ENCODE assay signal across 10 mouse cellular contexts in genomic region chr9:88362055-88362850, GRCm38 (mm10). TPM values are rescaled to one million over a fixed set of nuclear protein-coding genes. Genes with fewer than 3 reads are reported as not detected.
DNase-seq lines count a peak whose midpoint lies in the region; ATAC-seq and TF ChIP-seq lines count a peak whose summit lies in the region.
"Had no signal": no experiment of that assay in that cellular context is flagged by ENCODE, and none has a peak within 500 bp of the region (broad histone marks: within the 10 kb centered on the region; RNA-seq: fewer than 3 reads in every experiment).

No protein-coding gene starts in this region.

- H3K9ac ChIP-seq in heart, postnatal 0 days (replicated peaks; ENCODE audit: low read depth, low read length), result no peak overlapping the region
- no peak overlapping the region for H3K9ac ChIP-seq in heart, embryonic 11.5 days (ENCODE audit: low read depth, low read length)
- no peak overlapping the region for H3K9ac ChIP-seq in forebrain, postnatal 0 days
- H3K9ac ChIP-seq: neural tube, embryonic 12.5 days had no signal

- CTCF ChIA-PET in Patski (lab: Charles Lee), result interaction anchor here (0.7 to 1.6 kb wide), 6 partner anchors 16 to 173 kb away, joined by 3 to 6 read pairs (median 3); no protein-coding TSS in a partner anchor

- no peaks in the 10 kb centered on the region for H3K27me3 ChIP-seq in heart, postnatal 0 days (ENCODE audit: control insufficient read depth, insufficient read depth, low read length)
- no peaks in the 10 kb centered on the region for H3K27me3 ChIP-seq in heart, embryonic 11.5 days (ENCODE audit: control insufficient read depth, insufficient read depth, low read length)
- no peaks in the 10 kb centered on the region for H3K27me3 ChIP-seq in Patski
- H3K27me3 ChIP-seq in forebrain, postnatal 0 days (ENCODE audit: insufficient read depth, low read length), result no peaks in the 10 kb centered on the region
- H3K27me3 ChIP-seq: neural tube, embryonic 12.5 days had no signal

- intact Hi-C loops in gastrocnemius, postnatal 36 days (cut with DNase I), result loop anchor here (10.0 kb wide), 1 partner anchor 117 kb away; no protein-coding TSS in a partner anchor

- H3K4me3 ChIP-seq in heart, postnatal 0 days (ENCODE audit: low read depth, low read length), result no peak overlapping the region
- no peak overlapping the region for H3K4me3 ChIP-seq in heart, embryonic 11.5 days (ENCODE audit: low read depth, low read length)
- H3K4me3 ChIP-seq in forebrain, postnatal 0 days (ENCODE audit: low read depth, low read length), result no peak overlapping the region
- H3K4me3 ChIP-seq: neural tube, embryonic 12.5 days had no signal

- H3K36me3 ChIP-seq in heart, postnatal 0 days (replicated peaks; ENCODE audit: control insufficient read depth, insufficient read depth, low read length), result peaks cover 25% of the 10 kb centered on the region
- peaks cover 3% of the 10 kb centered on the region; the same call in 1 of the 2 replicates for H3K36me3 ChIP-seq in heart, embryonic 11.5 days (ENCODE audit: control insufficient read depth, insufficient read depth, low read length)
- H3K36me3 ChIP-seq in forebrain, postnatal 0 days (ENCODE audit: insufficient read depth), result no peaks in the 10 kb centered on the region
- H3K36me3 ChIP-seq: neural tube, embryonic 12.5 days had no signal

- in situ Hi-C loops in Patski (cut with MboI; ENCODE audit: low pct_unique_long_range_greater_than_20kb), result loop anchor here (5.0 kb wide), 1 partner anchor 115 kb away; no protein-coding TSS in a partner anchor

- H3K4me2 ChIP-seq in heart, postnatal 0 days (ENCODE audit: low read depth, low read length), result no peak overlapping the region
- no peak overlapping the region for H3K4me2 ChIP-seq in heart, embryonic 11.5 days
- H3K4me2 ChIP-seq in forebrain, postnatal 0 days (ENCODE audit: low read depth), result no peak overlapping the region
- H3K4me2 ChIP-seq: neural tube, embryonic 12.5 days had no signal

- POLR2A ChIA-PET in Patski (lab: Charles Lee), result no interaction called here

- whole genome bisulfite sequencing in heart, postnatal 0 days, result 24% methylated on average over 5 of the region's 5 CpGs
- WGBS in heart, embryonic 11.5 days (ENCODE audit: insufficient replicate concordance), result 25% methylated on average over 5 of the region's 5 CpGs
- 10% methylated on average over 5 of the region's 5 CpGs for WGBS in forebrain, postnatal 0 days

- peak; percentile 44 for ATAC-seq in heart, postnatal 0 days (ENCODE audit: insufficient read depth, low read depth)
- ATAC-seq in heart, embryonic 11.5 days (replicated peaks; ENCODE audit: insufficient number of reproducible peaks, low FRiP score, low TSS enrichment), result no peak
- no peak for ATAC-seq in Patski
- peak; percentile 73 for ATAC-seq in forebrain, postnatal 0 days

- peak; percentile 37 for TF ChIP-seq CTCF in heart, postnatal 0 days (IDR thresholded peaks at IDR 0.05; ENCODE audit: low read depth)
- TF ChIP-seq CTCF in Patski (IDR thresholded peaks at IDR 0.05), result peak; percentile 56
- peak; percentile 59 for TF ChIP-seq CTCF in forebrain, postnatal 0 days (IDR thresholded peaks at IDR 0.05; ENCODE audit: low read depth)

- 0 out of 2 replicates have a peak, but pooled peaks have one; percentile 33 for TF ChIP-seq EP300 in heart, postnatal 0 days (IDR thresholded peaks at IDR 0.05; ENCODE audit: low read depth)

- no peak for DNase-seq in heart, postnatal 0 days (ENCODE audit: low spot score)
- peak; percentile 35 for DNase-seq in CD4-positive helper T cell, adult 2 months (ENCODE audit: low read depth, low spot score)
- DNase-seq in Patski (ENCODE audit: low read depth, low spot score), result no peak
- DNase-seq in forebrain, postnatal 0 days, result peak; percentile 50
- no peak for DNase-seq in layer of hippocampus, postnatal 25 days (ENCODE audit: extremely low spot score in 1 of 2, low spot score in 1 of 2)
- DNase-seq in gastrocnemius, postnatal 36 days, result no peak
- no peak for DNase-seq in kidney, adult 8-10 months
- DNase-seq: kidney, adult 9 months had no signal

- no peaks in the 10 kb centered on the region for H3K9me3 ChIP-seq in heart, postnatal 0 days (replicated peaks; ENCODE audit: control insufficient read depth, low read length)
- 0 out of 2 replicates have a peak, but pooled peaks cover 3% of the 10 kb centered on the region for H3K9me3 ChIP-seq in heart, embryonic 11.5 days (replicated peaks; ENCODE audit: control insufficient read depth, low read length)
- no peaks in the 10 kb centered on the region for H3K9me3 ChIP-seq in forebrain, postnatal 0 days (ENCODE audit: low read length)
- H3K9me3 ChIP-seq: neural tube, embryonic 12.5 days had no signal

- peak overlapping the region; percentile 41 for H3K27ac ChIP-seq in heart, postnatal 0 days (ENCODE audit: low read depth)
- H3K27ac ChIP-seq in heart, embryonic 11.5 days (ENCODE audit: low read depth, low read length), result no peak overlapping the region
- no peak overlapping the region for H3K27ac ChIP-seq in forebrain, postnatal 0 days (ENCODE audit: low read depth, low read length)
- H3K27ac ChIP-seq: neural tube, embryonic 12.5 days had no signal

- peaks cover 22% of the 10 kb centered on the region for H3K4me1 ChIP-seq in heart, postnatal 0 days (ENCODE audit: control insufficient read depth, insufficient read depth)
- H3K4me1 ChIP-seq in heart, embryonic 11.5 days (ENCODE audit: control insufficient read depth, insufficient read depth, low read length), result peaks cover 16% of the 10 kb centered on the region
- no peaks in the 10 kb centered on the region; the same call in 1 of the 2 replicates for H3K4me1 ChIP-seq in forebrain, postnatal 0 days (ENCODE audit: insufficient read depth)
- H3K4me1 ChIP-seq: neural tube, embryonic 12.5 days had no signal

RNA-seq across cellular contexts. Expression of gene Nt5e, which starts 35.3 kb away (rescaled TPM):
- 17.0 and 24.4 TPM in 2 replicates for total RNA-seq in heart, postnatal 0 days (2014; rRNA removed; ENCODE audit: low replicate concordance)
- 9.2 and 9.4 TPM in 2 replicates for polyA plus RNA-seq in heart, postnatal 0 days (2015; fragmentation: Nextera tagmentation; extraction: Ambion mirVana)
- 2.8 and 3.0 TPM in 2 replicates for polyA plus RNA-seq in heart, embryonic 11.5 days (2014; fragmentation: Nextera tagmentation; extraction: Ambion mirVana)
- 7.1 TPM for polyA plus RNA-seq in Patski (2021)
- 3.8 and 5.3 TPM in 2 replicates for total RNA-seq in forebrain, postnatal 0 days (2014; rRNA removed)
- 1.4 and 1.5 TPM in 2 replicates for polyA plus RNA-seq in forebrain, postnatal 0 days (2015; fragmentation: Nextera tagmentation; extraction: Ambion mirVana)
- total RNA-seq in layer of hippocampus, postnatal 25 days (2021), result 1 to 10 TPM; 3.2 to 3.6 TPM
- 1 to 10 TPM; 1.6 to 1.7 TPM for total RNA-seq in gastrocnemius, postnatal 36 days (2021)

Comparison
In these comparisons a context has a peak if more than half of its experiments do, and no peak if none do; other contexts are left out.
1. ATAC-seq: peak in heart, postnatal 0 days (single experiment) and forebrain, postnatal 0 days (single experiment); none in heart, embryonic 11.5 days (single experiment) and Patski (single experiment).
2. DNase-seq: peak in CD4-positive helper T cell, adult 2 months (single experiment) and forebrain, postnatal 0 days (single experiment); none in heart, postnatal 0 days (single experiment), Patski (single experiment), layer of hippocampus, postnatal 25 days (0 of 2), gastrocnemius, postnatal 36 days (0 of 2) and kidney, adult 8-10 months (0 of 2).
3. Peak in every context shown above with its lines, with median percentiles within 50 percentile points of each other: CTCF ChIP-seq.